Mouse (Mus musculus) stomach, embryonic 16.5 days (tissue): ENCODE data around the gene Olfml2a. TPM values are rescaled to one million over a fixed set of nuclear protein-coding genes. Genes with fewer than 3 reads are reported as not detected.
"Not testable (repeated sequence)": the region's sequence is repeated elsewhere in the genome, so short reads cannot be mapped to it uniquely, and the experiment has no call there.

Experiments used
- ATAC-seq: fragments of 200-750 bp; cut with Nextera tagmentation; 2 replicates; pipeline ENCODE4 v1.8.0; 2017; ENCODE audit warnings: moderate number of reproducible peaks, moderate TSS enrichment; ENCODE audit not compliant: insufficient read depth, low FRiP score
- H3K27ac ChIP-seq: fragments of 300-500 bp; sonication (generic); 2 replicates; pipeline ENCODE4 v1.5.1; 2014; ENCODE audit warnings: low read length
- H3K27me3 ChIP-seq: fragments of 300-500 bp; sonication (generic); 2 replicates; pipeline ENCODE4 v1.6.1; 2014; ENCODE audit warnings: low read length, control low read depth, mixed read lengths; ENCODE audit not compliant: control insufficient read depth, insufficient read depth
- H3K36me3 ChIP-seq: fragments of 300-500 bp; sonication (generic); 2 replicates; pipeline ENCODE4 v1.6.1; 2014; ENCODE audit warnings: low read length; ENCODE audit not compliant: control insufficient read depth, insufficient read depth
- H3K4me1 ChIP-seq: fragments of 300-500 bp; sonication (generic); 2 replicates; pipeline ENCODE4 v1.6.1; 2014; ENCODE audit warnings: low read length, control low read depth, mixed read lengths; ENCODE audit not compliant: control insufficient read depth, insufficient read depth
- H3K4me2 ChIP-seq: fragments of 300-500 bp; sonication (generic); 2 replicates; pipeline ENCODE4 v1.6.1; 2014; ENCODE audit warnings: low read depth, low read length, mixed read lengths
- H3K4me3 ChIP-seq: fragments of 300-500 bp; sonication (generic); replicated peaks from 2 replicates; pipeline ENCODE4 v1.5.1; 2014; ENCODE audit warnings: mild to moderate bottlenecking, low read length
- H3K9ac ChIP-seq: fragments of 300-500 bp; sonication (generic); 2 replicates; pipeline ENCODE4 v1.6.1; 2014; ENCODE audit warnings: low read length
- H3K9me3 ChIP-seq: fragments of 300-500 bp; sonication (generic); replicated peaks from 2 replicates; pipeline ENCODE4 v1.6.1; 2016; ENCODE audit warnings: low read length, control low read depth; ENCODE audit not compliant: control insufficient read depth
- WGBS: fragments of 180-500 bp; shearing (Covaris S2); extraction: QIAGEN DNeasy Blood & Tissue Kit; methylation state at CpG from one replicate; pipeline ENCODE4 v1.1.7; 2014; 5-methylcytosine and 5-hydroxymethylcytosine counted together
- polyA plus RNA-seq: library from polyadenylated mRNA; unstranded; fragments of >200 nt; fragmentation: Nextera tagmentation; extraction: Ambion mirVana; gene quantifications from 2 replicates; pipeline ENCODE4 v1.2.1, GENCODE M21; 2015

Gene Olfml2a
- polyA plus RNA-seq, 1 experiment from 2014 or later, result 4.5 TPM

GRCm38 (mm10) chr2:39008954-39009365, 77.2 kb downstream of the Olfml2a start:
- peak overlapping the region; percentile 85 for H3K27ac ChIP-seq
- H3K4me3 ChIP-seq, result peak overlapping the region; percentile 71
- peaks cover 30% of the 10 kb centered on the region for H3K4me1 ChIP-seq
- 6% methylated on average over 3 of the region's 3 CpGs for WGBS
- H3K4me2 ChIP-seq, result peak overlapping the region; percentile 91
- H3K9me3 ChIP-seq, result no peaks in the 10 kb centered on the region
- no peaks in the 10 kb centered on the region for H3K36me3 ChIP-seq
- peak overlapping the region; percentile 94 for H3K9ac ChIP-seq
- no peaks in the 10 kb centered on the region for H3K27me3 ChIP-seq
- ATAC-seq, result no peak

- 93% methylated on average over 4 of the region's 5 CpGs for whole genome bisulfite sequencing
- peaks cover 27% of the 10 kb centered on the region for H3K4me1 ChIP-seq
- H3K4me3 ChIP-seq, H3K27me3 ChIP-seq, H3K4me2 ChIP-seq, H3K9me3 ChIP-seq, H3K36me3 ChIP-seq, ATAC-seq, H3K9ac ChIP-seq, H3K27ac ChIP-seq: not testable (repeated sequence)
These were observed 78.4 kb downstream of the Olfml2a start for GRCm38 (mm10) chr2:39010144-39010543.

GRCm38 (mm10) chr2:39011264-39011663, 79.5 kb downstream of the Olfml2a start:
- 0 out of 2 replicates have a peak, but pooled peaks cover 6% of the 10 kb centered on the region for H3K36me3 ChIP-seq
- H3K4me1 ChIP-seq, result peaks cover 21% of the 10 kb centered on the region
- H3K4me2 ChIP-seq, result no peak overlapping the region
- H3K9me3 ChIP-seq, result no peaks in the 10 kb centered on the region
- H3K27me3 ChIP-seq, result no peaks in the 10 kb centered on the region
- H3K27ac ChIP-seq, result no peak overlapping the region
- no peak overlapping the region for H3K4me3 ChIP-seq
- ATAC-seq, result no peak
- H3K9ac ChIP-seq, result no peak overlapping the region

GRCm38 (mm10) chr2:39011971-39012370, 80.2 kb downstream of the Olfml2a start:
- ATAC-seq, result no peak

GRCm38 (mm10) chr2:39012768-39013279, 81.0 kb downstream of the Olfml2a start:
- Histone ChIP-seq H3K36me3 (0 out of 2 replicates have a peak, but pooled peaks cover 6% of the 10 kb centered on the region), H3K27ac (no peak overlapping the region), H3K27me3 (no peaks in the 10 kb centered on the region), H3K4me2 (no peak overlapping the region), H3K9me3 (no peaks in the 10 kb centered on the region), H3K4me1 (peaks cover 17% of the 10 kb centered on the region), H3K4me3 (no peak overlapping the region), H3K9ac (no peak overlapping the region)
- 92% methylated on average over 7 of the region's 7 CpGs for WGBS
- no peak for ATAC-seq

More at GRCm38 (mm10) chr2:39011971-39012370, 80.2 kb downstream of the Olfml2a start:
- Histone ChIP-seq H3K4me2 (no peak overlapping the region), H3K9ac (no peak overlapping the region), H3K4me3 (no peak overlapping the region), H3K27ac (no peak overlapping the region), H3K36me3 (0 out of 2 replicates have a peak, but pooled peaks cover 6% of the 10 kb centered on the region), H3K4me1 (peaks cover 20% of the 10 kb centered on the region), H3K9me3 (no peaks in the 10 kb centered on the region), H3K27me3 (no peaks in the 10 kb centered on the region)
- WGBS, result 84% methylated on average over 3 of the region's 3 CpGs

Other genes with a start within 250 kb of the Olfml2a start
- gene Nr5a1, start 217.4 kb upstream of the Olfml2a start, polyA plus RNA-seq, result 0.49 and 1.5 TPM in 2 replicates
- gene Nr6a1, start 4.3 kb upstream of the Olfml2a start, polyA plus RNA-seq, result 1.5 and 1.8 TPM in 2 replicates
- 1.7 and 1.9 TPM in 2 replicates for gene Wdr38, start 65.5 kb downstream of the Olfml2a start, polyA plus RNA-seq
- 102 and 114 TPM in 2 replicates for gene Arpc5l, start 73.4 kb downstream of the Olfml2a start, polyA plus RNA-seq
- gene Rpl35, start 73.6 kb downstream of the Olfml2a start, polyA plus RNA-seq, result 789 and 1,020 TPM in 2 replicates
- gene Golga1, start 133.6 kb downstream of the Olfml2a start, polyA plus RNA-seq, result 27.8 and 31.2 TPM in 2 replicates